Mouse (Mus musculus) retina, postnatal 1 day (tissue): ENCODE measurements around the gene Car5a.

Experiments
- DNase-seq: peaks from one replicate; pipeline ENCODE4 v3.0.0-alpha.2; 2012

Car5a gene

GRCm38 (mm10) chr8:121905864-121906263, 38.8 kb downstream of the Car5a start:
- peak; percentile 27 for DNase-seq

- no peak for DNase-seq
Observed at GRCm38 (mm10) chr8:121905420-121905819, 39.3 kb downstream of the Car5a start.

- no peak for DNase-seq
Observed at GRCm38 (mm10) chr8:121904999-121905398, 39.7 kb downstream of the Car5a start.

- no peak for DNase-seq
Observed at GRCm38 (mm10) chr8:121903977-121904376, 40.7 kb downstream of the Car5a start.

GRCm38 (mm10) chr8:121901498-121902236, 43.0 kb downstream of the Car5a start:
- DNase-seq: peak; percentile 32

GRCm38 (mm10) chr8:121899180-121900044, 45.3 kb downstream of the Car5a start:
- DNase-seq: no peak

GRCm38 (mm10) chr8:121898401-121898931, 46.2 kb downstream of the Car5a start:
- peak; percentile 92 for DNase-seq

- no peak for DNase-seq
Observed at GRCm38 (mm10) chr8:121897871-121898381, 46.8 kb downstream of the Car5a start.

GRCm38 (mm10) chr8:121897205-121897604, 47.5 kb downstream of the Car5a start:
- DNase-seq: no peak

GRCm38 (mm10) chr8:121896476-121897145, 48.1 kb downstream of the Car5a start:
- DNase-seq: no peak

- DNase-seq: no peak
Observed at GRCm38 (mm10) chr8:121895910-121896309, 48.8 kb downstream of the Car5a start.

- DNase-seq: no peak
Observed at GRCm38 (mm10) chr8:121892875-121893274, 51.8 kb downstream of the Car5a start.

- DNase-seq: no peak
Observed at GRCm38 (mm10) chr8:121889810-121890785, 54.6 kb downstream of the Car5a start.

- no peak for DNase-seq
Observed at GRCm38 (mm10) chr8:121889317-121889716, 55.4 kb downstream of the Car5a start.

- no peak for DNase-seq
Observed at GRCm38 (mm10) chr8:121887547-121887946, 57.2 kb downstream of the Car5a start.

- no peak for DNase-seq
Observed at GRCm38 (mm10) chr8:121885433-121885832, 59.3 kb downstream of the Car5a start.

GRCm38 (mm10) chr8:121885001-121885400, 59.7 kb downstream of the Car5a start:
- DNase-seq: no peak

- DNase-seq: no peak
Observed at GRCm38 (mm10) chr8:121884181-121884580, 60.5 kb downstream of the Car5a start.

- no peak for DNase-seq
Observed at GRCm38 (mm10) chr8:121881921-121882320, 62.8 kb downstream of the Car5a start.

- peak; percentile 50 for DNase-seq
Observed at GRCm38 (mm10) chr8:121880818-121881217, 63.9 kb downstream of the Car5a start.

- DNase-seq: no peak
Observed at GRCm38 (mm10) chr8:121879712-121880111, 65.0 kb downstream of the Car5a start.
